Mouse (Mus musculus) kidney, postnatal 14 days (tissue): ENCODE measurements around the gene Ddx54.
A peak's percentile ranks its signal among the peaks of the same experiment; 100 is the strongest.

Source experiments
- DNase-seq: peaks from one replicate; pipeline ENCODE4 v3.0.0; 2022; ENCODE audit warnings: mixed read lengths

The Ddx54 gene

DNA sequence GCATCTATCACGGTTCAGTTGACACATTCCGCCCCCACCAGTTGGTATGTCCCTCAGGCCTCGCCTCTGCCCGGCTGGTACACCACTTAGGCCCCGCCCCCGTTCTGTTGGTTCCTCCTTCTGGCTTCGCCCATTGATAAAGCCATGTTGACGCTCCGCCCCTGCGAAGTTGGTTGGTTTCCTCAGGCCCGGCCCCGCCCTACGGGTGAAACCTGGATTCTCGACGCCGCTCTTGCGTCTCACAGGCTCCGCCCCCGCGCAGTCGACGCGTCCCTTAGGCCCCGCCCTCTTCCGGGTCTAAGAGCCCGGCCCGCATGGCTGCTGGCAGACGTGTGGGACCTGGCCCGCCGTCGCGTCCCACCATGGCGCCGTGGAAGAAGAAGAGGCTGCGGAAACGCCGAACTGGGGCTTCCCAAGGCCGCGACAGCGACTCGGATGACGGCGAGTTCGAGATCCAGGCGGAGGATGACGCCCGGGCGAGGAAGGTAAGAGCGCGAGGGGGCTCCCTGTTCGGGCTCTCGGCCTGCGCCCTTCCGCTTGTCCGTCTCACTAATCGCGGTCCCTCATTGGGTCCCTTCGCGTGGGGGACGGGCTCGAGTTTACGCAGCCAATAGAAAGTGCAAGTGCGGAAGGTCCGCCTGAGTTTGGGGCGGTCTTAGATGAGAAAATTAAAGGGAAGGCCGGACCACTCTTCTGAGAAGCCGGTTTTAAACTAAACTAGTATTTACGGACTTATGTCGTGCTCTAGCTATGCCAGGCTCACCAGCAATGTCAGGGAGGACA lies 474 bp downstream of the Ddx54 start:
- DNase-seq: peak; percentile 100

DNA sequence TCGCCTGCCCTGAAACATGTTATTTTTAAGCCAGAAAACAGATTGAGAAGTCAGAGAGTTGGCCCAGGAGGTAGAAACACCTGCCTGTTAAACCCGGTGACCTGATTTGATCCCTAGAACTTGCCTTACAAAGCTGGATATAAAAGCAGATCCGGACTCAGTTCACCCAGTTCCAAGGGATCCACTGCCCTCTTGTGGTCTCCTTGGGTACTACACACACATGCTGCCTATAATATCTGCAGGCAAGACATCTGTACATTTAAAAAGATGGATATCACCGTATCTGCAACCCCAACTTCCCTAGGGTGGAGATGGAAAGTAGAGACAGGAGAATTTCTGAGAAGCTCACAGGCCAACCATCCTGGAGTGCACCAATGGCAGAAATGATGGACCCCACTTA lies 3.4 kb downstream of the Ddx54 start:
- DNase-seq: no peak

- no peak for DNase-seq
These were observed 6.2 kb downstream of the Ddx54 start for GRCm38 (mm10) chr5:120618778-120619177.

DNA sequence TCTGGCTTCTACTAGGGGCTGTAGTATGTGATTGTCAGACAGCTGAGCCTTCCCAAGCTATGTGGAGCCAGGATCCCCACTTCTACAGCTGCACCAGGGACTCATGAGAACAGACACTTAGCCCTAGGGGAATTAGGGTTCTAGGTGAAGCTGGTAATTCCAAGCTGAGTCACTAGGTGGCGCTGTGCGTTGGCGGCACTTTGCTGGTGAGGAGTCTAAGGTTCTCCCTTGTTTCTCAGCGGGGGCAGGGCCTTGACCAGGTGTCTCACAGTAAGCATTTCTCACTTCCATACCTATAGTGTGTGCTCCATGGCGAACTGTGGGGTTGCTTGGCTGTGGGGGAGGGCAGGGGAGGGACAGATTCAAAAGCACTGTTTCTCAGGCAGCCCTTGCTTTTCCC lies 6.7 kb downstream of the Ddx54 start:
- DNase-seq: peak; percentile 50

DNA sequence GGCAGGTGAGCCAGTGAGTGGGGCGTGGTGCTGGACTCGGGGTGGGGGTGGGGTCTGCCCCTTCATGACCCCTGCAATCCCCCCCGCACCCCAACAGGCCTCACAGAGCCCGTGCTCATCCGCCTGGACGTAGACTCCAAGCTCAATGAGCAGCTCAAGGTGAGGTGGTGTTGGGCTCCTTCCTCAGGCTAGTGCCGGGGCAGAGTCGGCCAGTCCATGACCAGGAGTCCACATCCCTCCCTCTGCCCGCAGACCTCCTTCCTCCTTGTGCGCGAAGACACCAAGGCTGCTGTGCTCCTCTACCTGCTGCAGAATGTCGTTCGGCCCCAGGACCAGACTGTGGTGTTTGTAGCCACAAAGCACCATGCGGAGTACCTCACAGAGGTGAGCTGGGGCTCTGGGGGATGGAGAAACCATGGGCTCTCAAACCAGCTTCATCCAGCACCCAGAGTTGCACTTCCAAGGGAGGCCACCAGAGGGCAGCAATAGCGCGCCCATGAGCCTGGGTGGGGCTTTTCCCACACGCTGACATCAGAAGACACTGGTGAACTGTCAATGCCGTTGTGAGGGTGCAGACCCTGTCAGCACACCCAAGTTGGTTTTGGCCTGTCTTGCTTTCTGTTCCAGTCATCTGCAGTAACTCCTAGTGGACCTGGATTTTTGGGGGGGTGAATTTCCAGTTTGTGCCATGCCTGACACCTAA lies 8.0 kb downstream of the Ddx54 start:
- DNase-seq: peak; percentile 81

GRCm38 (mm10) chr5:120621078-120621765 lies 8.7 kb downstream of the Ddx54 start:
- peak; percentile 66 for DNase-seq

DNA sequence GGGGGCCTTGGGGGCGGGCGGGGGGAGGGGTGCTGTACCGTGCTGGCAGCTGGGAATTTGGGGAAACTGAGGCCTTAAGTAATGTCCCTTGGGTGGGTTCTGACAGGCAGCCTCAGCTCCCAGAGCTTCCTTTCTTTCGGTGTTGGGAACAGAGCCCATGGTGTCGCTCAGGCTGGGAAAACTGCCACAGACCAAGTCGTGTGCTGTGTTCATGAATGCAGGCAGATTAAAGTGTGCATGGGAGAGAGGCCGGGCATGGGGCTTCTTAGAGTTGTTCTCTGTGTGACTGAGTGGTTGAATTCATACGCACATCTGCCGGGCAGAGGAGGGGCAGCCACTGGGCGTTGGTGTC lies 9.3 kb downstream of the Ddx54 start:
- DNase-seq: no peak

DNA sequence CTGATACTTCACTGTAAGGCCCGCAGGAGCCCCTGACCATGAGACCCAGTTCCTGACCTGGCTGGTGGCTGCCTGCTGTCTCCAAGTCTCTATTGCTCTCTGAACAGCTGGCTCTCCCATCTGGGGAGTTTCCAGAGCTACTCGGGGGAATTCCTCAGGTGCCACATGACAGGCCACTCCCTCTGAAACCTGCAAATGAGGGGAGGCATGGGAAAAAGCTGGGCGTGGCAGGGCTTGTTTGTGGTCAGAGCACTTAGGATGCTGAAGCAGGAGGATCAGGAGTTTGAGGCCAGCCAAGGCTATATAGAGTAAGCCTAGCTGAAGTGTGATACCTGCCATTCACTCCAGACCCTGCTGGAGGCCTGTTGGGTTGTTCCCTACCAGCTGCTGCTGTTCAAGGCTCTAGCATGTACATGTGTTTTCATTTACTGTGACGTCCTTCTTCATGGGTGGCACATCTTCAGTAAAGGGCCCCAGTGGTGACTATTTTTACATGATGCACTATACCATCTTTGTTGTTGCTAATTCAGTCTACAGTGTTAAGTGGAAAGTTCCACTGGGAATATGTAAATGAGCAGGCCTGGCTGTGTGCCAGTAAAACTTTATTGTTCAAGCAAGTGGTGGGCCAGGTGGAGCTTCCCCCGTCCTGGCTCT lies 9.8 kb downstream of the Ddx54 start:
- peak; percentile 61 for DNase-seq

- no peak for DNase-seq
These were observed 11.9 kb downstream of the Ddx54 start for GRCm38 (mm10) chr5:120624427-120624826.

- DNase-seq: no peak
These were observed 13.9 kb downstream of the Ddx54 start for GRCm38 (mm10) chr5:120626399-120626798.

GRCm38 (mm10) chr5:120627515-120628300 lies 15.2 kb downstream of the Ddx54 start:
- DNase-seq: no peak

- DNase-seq: peak; percentile 44
These were observed 16.1 kb downstream of the Ddx54 start for GRCm38 (mm10) chr5:120628624-120629023.

DNA sequence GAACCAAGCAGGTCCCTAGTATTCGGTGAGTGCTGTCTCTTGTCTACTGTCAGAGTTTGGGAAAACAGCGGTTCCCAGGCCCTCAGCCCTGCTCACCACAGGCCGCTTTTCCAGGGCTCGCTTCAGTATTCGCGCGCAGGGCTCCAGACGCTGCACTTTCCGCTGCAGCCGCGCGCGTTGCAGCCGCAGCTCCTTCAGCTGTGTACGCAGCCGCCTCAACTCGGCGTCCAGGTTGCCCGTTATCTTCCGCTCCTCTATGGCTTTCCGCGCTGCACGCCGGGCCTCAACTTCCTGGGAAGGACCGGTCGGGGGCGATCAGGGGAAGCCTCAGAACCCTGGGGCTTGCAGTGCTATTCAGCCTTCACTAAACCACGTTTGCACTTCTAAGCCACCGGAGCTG lies 18.6 kb downstream of the Ddx54 start:
- DNase-seq: no peak

DNA sequence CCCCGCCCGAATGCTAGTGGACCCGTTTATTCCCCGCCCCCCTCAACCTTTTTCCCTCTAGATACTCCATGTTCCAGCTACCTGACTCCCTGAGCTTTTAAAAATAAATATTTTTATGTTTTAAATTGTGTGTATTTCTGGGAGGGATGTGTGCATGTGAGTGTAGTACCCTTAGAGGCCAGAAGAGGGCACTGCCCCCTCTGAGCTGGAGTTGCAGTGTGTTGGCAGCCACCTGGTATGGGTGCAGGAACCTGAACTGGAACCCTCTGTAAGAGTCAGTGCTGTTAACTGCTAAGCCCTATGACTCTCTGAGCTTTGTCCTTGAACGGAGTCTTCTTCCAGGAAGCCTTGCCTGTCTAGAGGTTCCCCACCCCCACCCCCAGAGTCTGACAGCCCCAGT lies 19.4 kb downstream of the Ddx54 start:
- DNase-seq: no peak

DNA sequence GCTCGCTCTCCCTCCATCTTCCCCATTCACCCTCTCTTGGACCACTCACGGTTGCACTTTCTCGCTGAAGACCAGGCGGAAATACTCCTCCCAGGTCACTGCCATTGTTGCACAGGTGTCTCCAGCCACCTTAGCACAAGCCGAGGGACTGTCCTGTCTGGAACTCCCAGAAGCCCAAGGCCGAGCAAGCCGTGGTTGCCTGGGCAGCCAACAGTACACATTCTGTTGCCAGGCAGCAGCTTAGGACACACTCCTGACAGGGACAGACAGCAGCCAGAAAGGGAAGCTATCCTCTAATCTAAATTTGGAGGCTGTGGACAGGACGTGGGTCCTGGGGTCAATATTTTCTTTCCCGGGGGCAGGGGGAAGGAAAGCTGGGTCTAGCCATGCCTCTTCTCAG lies 21.6 kb downstream of the Ddx54 start, which contains the start of gene Cfap73:
TSS of gene Cfap73 (minus strand) at position 105 of the 400 bp plus-strand sequence.
- DNase-seq: no peak

DNA sequence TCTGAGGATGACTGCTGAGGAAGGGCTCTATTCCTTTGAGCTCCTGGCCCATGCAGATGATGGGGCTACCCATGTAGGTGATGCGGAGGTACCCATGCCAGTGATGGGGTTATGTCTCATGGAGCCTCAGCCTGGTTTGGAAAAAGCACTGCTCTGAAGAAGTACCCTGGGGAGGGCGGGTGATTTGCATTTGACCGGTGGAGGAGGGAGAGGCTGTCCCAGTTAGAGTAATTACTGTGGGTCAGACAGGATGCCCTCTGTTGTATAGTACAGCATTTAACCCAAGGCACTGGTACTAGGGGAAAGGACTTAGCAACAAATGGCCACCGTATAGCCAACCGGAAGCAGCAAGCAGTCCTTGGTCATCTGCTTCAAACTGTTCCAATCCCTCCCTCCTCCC lies 22.3 kb downstream of the Ddx54 start:
- no peak for DNase-seq

DNA sequence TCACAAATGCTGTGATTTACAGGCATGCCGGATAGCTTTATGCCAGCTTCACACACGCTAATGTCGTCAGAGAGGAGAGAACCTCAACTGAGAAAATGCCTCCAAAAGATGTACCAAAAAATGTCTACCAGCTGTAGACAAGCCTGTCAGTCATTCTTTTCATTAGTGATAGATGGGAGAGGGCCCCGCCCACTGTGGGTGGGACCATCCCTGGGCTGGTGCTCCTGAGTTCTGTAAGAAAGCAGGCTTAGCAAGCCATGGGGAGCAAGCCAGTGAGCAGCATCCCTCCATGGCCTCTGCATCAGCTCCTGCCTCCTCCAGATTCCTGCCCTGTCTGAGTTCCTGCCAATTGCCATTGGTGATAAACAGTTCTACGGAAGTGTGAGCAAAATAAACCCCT lies 23.1 kb downstream of the Ddx54 start:
- DNase-seq: no peak

DNA sequence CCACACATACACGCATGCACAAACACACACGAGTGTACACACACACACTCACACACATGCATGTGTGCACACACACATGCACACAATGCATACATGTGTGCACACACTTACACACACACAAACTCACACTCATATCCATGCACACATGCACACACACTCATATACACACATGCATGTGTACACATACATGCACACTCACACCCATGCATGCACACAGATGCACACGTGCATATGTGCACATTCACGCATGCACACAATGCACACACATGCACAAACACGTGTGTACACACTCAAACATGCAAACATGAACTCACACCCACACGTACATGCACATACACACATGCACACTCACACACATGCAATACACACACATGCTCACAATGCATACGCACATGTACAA lies 27.6 kb downstream of the Ddx54 start:
- no peak for DNase-seq

GRCm38 (mm10) chr5:120643365-120644085 lies 31.0 kb downstream of the Ddx54 start:
- peak; percentile 62 for DNase-seq

DNA sequence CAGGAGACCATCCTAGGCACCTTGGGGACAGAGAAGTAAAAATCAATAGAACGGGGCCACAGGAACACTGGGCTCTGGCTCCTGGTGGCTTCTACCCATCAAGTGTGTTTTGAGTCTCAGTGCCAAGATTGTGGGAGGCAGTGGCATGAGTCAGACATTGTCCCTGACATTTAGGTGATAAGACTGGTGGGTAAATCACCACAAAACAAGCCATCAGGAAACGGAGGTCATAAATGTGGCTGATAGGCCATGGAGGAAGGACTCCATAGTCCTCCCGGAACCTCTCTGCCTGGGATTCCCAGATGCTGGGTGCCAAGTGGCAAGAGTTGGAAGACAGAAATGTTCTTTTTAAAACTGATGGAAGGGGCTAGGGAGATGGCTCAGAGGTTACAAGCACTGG lies 31.7 kb downstream of the Ddx54 start:
- no peak for DNase-seq

DNA sequence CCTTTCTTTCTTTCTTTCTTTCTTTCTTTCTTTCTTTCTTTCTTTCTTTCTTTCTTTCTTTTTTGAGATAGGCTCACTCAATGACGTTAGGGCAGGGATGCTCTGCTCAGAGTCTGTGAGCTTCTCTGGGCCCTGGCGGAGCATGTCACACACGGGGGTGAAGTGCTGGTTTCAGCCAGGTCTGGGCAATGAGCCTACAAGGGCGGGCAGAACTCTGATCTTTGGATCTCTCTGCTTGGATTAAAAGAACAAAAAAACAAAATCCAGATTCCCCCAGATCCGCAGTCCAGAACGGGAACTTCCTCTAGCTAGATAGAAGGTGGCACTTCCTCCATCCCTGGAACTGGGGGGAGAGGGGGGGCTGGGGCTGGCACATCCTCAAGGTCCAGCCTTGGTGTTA lies 33.3 kb downstream of the Ddx54 start:
- DNase-seq: peak; percentile 76

- DNase-seq: no peak
These were observed 34.8 kb downstream of the Ddx54 start for GRCm38 (mm10) chr5:120647361-120647760.
